23 mouse cellular contexts compared by ENCODE assay signal in genomic region chr9:105967976-105968375, GRCm38 (mm10). TPM values are rescaled to one million over a fixed set of nuclear protein-coding genes. Genes with fewer than 3 reads are reported as not detected.
A peak's percentile ranks its signal among the peaks of the same experiment; 100 is the strongest.
DNase-seq lines count a peak whose midpoint lies in the region; ATAC-seq lines count a peak whose summit lies in the region.
"Had no signal": no experiment of that assay in that cellular context is flagged by ENCODE, and none has a peak within 500 bp of the region (broad histone marks: within the 10 kb centered on the region; RNA-seq: fewer than 3 reads in every experiment).

No protein-coding gene starts in this region.

- no peaks in the 10 kb centered on the region for H3K36me3 ChIP-seq in heart, embryonic 10.5 days
- no peaks in the 10 kb centered on the region for H3K36me3 ChIP-seq in forebrain, embryonic 16.5 days (ENCODE audit: control insufficient read depth, insufficient read depth)
- H3K36me3 ChIP-seq: embryonic facial prominence, embryonic 13.5 days; embryonic facial prominence, embryonic 15.5 days; forebrain, embryonic 10.5 days; forebrain, embryonic 15.5 days had no signal

- ATAC-seq in forebrain, embryonic 16.5 days = no peak
- ATAC-seq: CD4-positive, CD25-positive, alpha-beta regulatory T cell, adult 4 months; forebrain, embryonic 13.5 days; forebrain, embryonic 15.5 days had no signal

- 71% methylated on average over 5 of the region's 5 CpGs for WGBS in heart, embryonic 10.5 days
- 82% methylated on average over 5 of the region's 5 CpGs for WGBS in forebrain, embryonic 16.5 days

- H3K4me3 ChIP-seq in heart, embryonic 10.5 days = no peak overlapping the region
- H3K4me3 ChIP-seq in forebrain, embryonic 16.5 days (replicated peaks; ENCODE audit: low read length) = no peak overlapping the region
- H3K4me3 ChIP-seq: embryonic facial prominence, embryonic 13.5 days; embryonic facial prominence, embryonic 15.5 days; erythroblast, embryonic 14.5 days; forebrain, embryonic 10.5 days; forebrain, embryonic 13.5 days; forebrain, embryonic 15.5 days had no signal

- H3K9ac ChIP-seq in forebrain, embryonic 16.5 days (replicated peaks; ENCODE audit: low read depth, low read length) = no peak overlapping the region
- H3K9ac ChIP-seq: embryonic facial prominence, embryonic 13.5 days; embryonic facial prominence, embryonic 15.5 days; forebrain, embryonic 13.5 days; forebrain, embryonic 15.5 days had no signal

- H3K4me2 ChIP-seq in forebrain, embryonic 16.5 days (ENCODE audit: low read length) = no peak overlapping the region
- H3K4me2 ChIP-seq: embryonic facial prominence, embryonic 13.5 days; embryonic facial prominence, embryonic 15.5 days; forebrain, embryonic 13.5 days; forebrain, embryonic 15.5 days had no signal

- DNase-seq in heart, adult 11 months = peak; percentile 2
- no peak for DNase-seq in heart, embryonic 10.5 days (ENCODE audit: low spot score)
- peak; percentile 53 for DNase-seq in ES-CJ7 (ENCODE audit: low read depth, low spot score)
- peak; percentile 63 for DNase-seq in ZHBTc4 (ENCODE audit: low read depth, low spot score)
- DNase-seq: adrenal gland, adult 2 months; adrenal gland, postnatal 10 days; adrenal gland, postnatal 25 days; B cell, adult 2 months; cerebellum, adult 11 months; cerebellum, adult 18-20 months; cerebellum, adult 8-10 months; cerebellum, adult 9-11 months; cerebellum, postnatal 14 days; cerebellum, postnatal 36 days; embryo, embryonic 11 days had no signal

- 0 out of 2 replicates have a peak, but pooled peaks cover 4% of the 10 kb centered on the region for H3K27me3 ChIP-seq in heart, embryonic 10.5 days (ENCODE audit: insufficient read depth, poor library complexity, severe bottlenecking)
- no peaks in the 10 kb centered on the region for H3K27me3 ChIP-seq in forebrain, embryonic 16.5 days (replicated peaks; ENCODE audit: control insufficient read depth, insufficient read depth, low read length)
- H3K27me3 ChIP-seq: embryonic facial prominence, embryonic 13.5 days; embryonic facial prominence, embryonic 15.5 days; forebrain, embryonic 13.5 days; forebrain, embryonic 15.5 days had no signal

- H3K27ac ChIP-seq in heart, embryonic 10.5 days = no peak overlapping the region
- H3K27ac ChIP-seq in forebrain, embryonic 16.5 days (ENCODE audit: low read length) = no peak overlapping the region
- H3K27ac ChIP-seq: embryonic facial prominence, embryonic 13.5 days; embryonic facial prominence, embryonic 15.5 days; forebrain, embryonic 10.5 days; forebrain, embryonic 13.5 days; forebrain, embryonic 15.5 days had no signal

- no peaks in the 10 kb centered on the region for H3K9me3 ChIP-seq in heart, embryonic 10.5 days
- H3K9me3 ChIP-seq in forebrain, embryonic 16.5 days (ENCODE audit: control insufficient read depth, low read length) = no peaks in the 10 kb centered on the region
- H3K9me3 ChIP-seq: embryonic facial prominence, embryonic 13.5 days; embryonic facial prominence, embryonic 15.5 days; forebrain, embryonic 10.5 days; forebrain, embryonic 13.5 days; forebrain, embryonic 15.5 days had no signal

- H3K4me1 ChIP-seq in heart, embryonic 10.5 days = 0 out of 2 replicates have a peak, but pooled peaks cover 4% of the 10 kb centered on the region
- no peaks in the 10 kb centered on the region for H3K4me1 ChIP-seq in forebrain, embryonic 16.5 days (replicated peaks; ENCODE audit: control insufficient read depth, insufficient read depth, low read length)
- H3K4me1 ChIP-seq: embryonic facial prominence, embryonic 13.5 days; embryonic facial prominence, embryonic 15.5 days; forebrain, embryonic 13.5 days; forebrain, embryonic 15.5 days had no signal

RNA-seq across cellular contexts. Expression of gene Col6a5, which starts 7.5 kb away (rescaled TPM):
- not detected in 2 replicates for polyA plus RNA-seq in heart, embryonic 10.5 days (2016; fragmentation: Nextera tagmentation; extraction: Ambion mirVana)
- 0.16 and 0.28 TPM in 2 replicates for polyA plus RNA-seq in forebrain, embryonic 16.5 days (2015; fragmentation: Nextera tagmentation; extraction: Ambion mirVana)
- polyA plus RNA-seq: erythroblast, embryonic 14.5 days; forebrain, embryonic 10.5 days had no signal
